Mouse (Mus musculus): Measurements from ENCODE around the gene Zcchc24. TPM values are rescaled to one million over a fixed set of nuclear protein-coding genes. Genes with fewer than 3 reads are reported as not detected.
A peak's percentile ranks its signal among the peaks of the same experiment; 100 is the strongest.

Gene Zcchc24
- polyA plus RNA-seq, 1 experiment from 2014 or later, result 25.1 TPM

GRCm38 (mm10) chr14:25708451-25708850, 60.4 kb downstream of the Zcchc24 start:
- Histone ChIP-seq H3K4me1 (peaks cover 19% of the 10 kb centered on the region), H3K4me2 (replicated peaks) (no peak overlapping the region), H3K27ac (no peak overlapping the region), H3K9ac (no peak overlapping the region), H3K4me3 (no peak overlapping the region), H3K9me3 (replicated peaks) (no peaks in the 10 kb centered on the region), H3K36me3 (no peaks in the 10 kb centered on the region), H3K27me3 (no peaks in the 10 kb centered on the region)
- ATAC-seq (ENCODE audit: low FRiP score), result 0 out of 2 replicates have a peak, but pooled peaks have one; percentile 29
- 75% methylated on average over 4 of the region's 4 CpGs for WGBS

GRCm38 (mm10) chr14:25707691-25708181, 61.1 kb downstream of the Zcchc24 start:
- Histone ChIP-seq H3K27me3 (no peaks in the 10 kb centered on the region), H3K4me1 (peaks cover 19% of the 10 kb centered on the region), H3K9me3 (replicated peaks) (no peaks in the 10 kb centered on the region), H3K9ac (no peak overlapping the region), H3K4me2 (replicated peaks) (no peak overlapping the region), H3K4me3 (no peak overlapping the region), H3K36me3 (no peaks in the 10 kb centered on the region), H3K27ac (no peak overlapping the region)
- 65% methylated on average over 5 of the region's 5 CpGs for WGBS
- no peak for ATAC-seq (ENCODE audit: low FRiP score)

- Histone ChIP-seq H3K4me2 (replicated peaks) (no peak overlapping the region), H3K27me3 (no peaks in the 10 kb centered on the region), H3K36me3 (peaks cover 26% of the 10 kb centered on the region), H3K4me1 (no peaks in the 10 kb centered on the region), H3K9me3 (replicated peaks) (no peaks in the 10 kb centered on the region), H3K4me3 (no peak overlapping the region), H3K27ac (no peak overlapping the region), H3K9ac (no peak overlapping the region)
- no peak for ATAC-seq (ENCODE audit: low FRiP score)
Measured at GRCm38 (mm10) chr14:25701986-25702385, 66.9 kb downstream of the Zcchc24 start.

DNA sequence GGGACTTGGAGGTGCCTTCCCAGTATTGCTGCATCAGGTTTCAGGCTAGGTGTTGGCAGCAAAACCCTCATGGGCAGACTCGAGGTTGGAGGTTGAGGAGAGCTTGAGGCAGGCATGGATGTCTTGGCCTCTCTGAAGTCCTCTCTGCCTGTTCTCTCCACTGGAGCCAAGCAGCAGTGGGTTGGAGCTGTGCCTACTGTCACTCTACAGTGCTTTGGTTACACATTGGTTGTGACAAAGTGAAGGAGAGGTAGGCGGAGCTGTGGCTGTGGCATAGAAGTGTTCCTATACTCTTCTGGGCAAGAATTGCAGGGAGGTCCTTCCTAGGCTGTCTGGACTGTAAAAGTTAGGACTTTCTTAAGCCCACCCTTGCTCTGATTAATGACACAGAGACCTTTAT, 72.5 kb downstream of the Zcchc24 start:
- H3K9me3 ChIP-seq (replicated peaks), result no peaks in the 10 kb centered on the region
- H3K4me3 ChIP-seq, result no peak overlapping the region
- peaks cover 10% of the 10 kb centered on the region for H3K4me1 ChIP-seq
- ATAC-seq (ENCODE audit: low FRiP score), result no peak
- H3K9ac ChIP-seq, result no peak overlapping the region
- no peak overlapping the region for H3K4me2 ChIP-seq (replicated peaks)
- no peak overlapping the region for H3K27ac ChIP-seq
- 80% methylated on average over 2 of the region's 2 CpGs for WGBS
- peaks cover 35% of the 10 kb centered on the region for H3K36me3 ChIP-seq
- no peaks in the 10 kb centered on the region for H3K27me3 ChIP-seq

DNA sequence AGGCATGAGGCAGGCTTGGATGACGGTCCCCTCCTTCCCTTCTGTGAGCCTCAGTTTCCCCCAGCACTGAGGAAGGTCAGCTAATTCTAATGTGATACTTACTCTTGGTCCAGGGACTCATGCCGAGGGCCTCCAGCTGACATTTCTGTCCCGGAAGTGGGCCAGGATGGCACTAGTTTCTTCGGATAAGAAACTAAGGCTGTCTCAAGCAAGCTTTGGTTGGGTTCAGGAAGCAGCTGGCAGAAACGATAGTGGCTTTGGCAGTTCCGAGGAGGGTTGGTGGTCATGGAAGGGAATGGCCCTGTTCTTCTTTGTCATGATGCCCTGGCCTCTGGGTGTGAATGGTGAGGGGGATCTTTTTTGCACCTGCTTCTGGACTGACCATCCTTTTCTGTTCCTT, 73.8 kb downstream of the Zcchc24 start:
- Histone ChIP-seq H3K27ac (no peak overlapping the region), H3K9ac (peak overlapping the region; percentile 74), H3K36me3 (peaks cover 35% of the 10 kb centered on the region), H3K27me3 (no peaks in the 10 kb centered on the region), H3K4me1 (peaks cover 10% of the 10 kb centered on the region), H3K9me3 (replicated peaks) (no peaks in the 10 kb centered on the region), H3K4me2 (replicated peaks) (peak overlapping the region; percentile 94), H3K4me3 (peak overlapping the region; percentile 66)
- no peak for ATAC-seq (ENCODE audit: low FRiP score)
- 82% methylated on average over 6 of the region's 6 CpGs for WGBS

DNA sequence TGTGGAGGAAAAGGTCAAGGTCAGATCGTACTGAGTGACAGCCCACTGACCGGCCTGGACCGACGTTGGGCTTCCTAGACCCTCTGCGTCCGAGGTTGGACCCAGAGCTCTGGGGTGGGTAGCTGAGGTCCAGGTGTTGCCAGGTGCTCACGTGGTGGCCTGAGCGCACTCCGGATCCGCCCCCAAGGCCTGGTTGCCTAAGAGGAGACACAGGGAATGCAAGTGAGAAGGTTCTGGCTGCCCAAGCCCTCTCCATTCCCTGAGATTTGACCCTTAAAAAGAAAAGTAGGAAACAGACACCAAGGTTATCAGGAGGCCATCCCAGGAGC, 74.3 kb downstream of the Zcchc24 start:
- peaks cover 30% of the 10 kb centered on the region for H3K36me3 ChIP-seq
- under 1% methylated on average over 10 of the region's 10 CpGs for WGBS
- peak overlapping the region; percentile 74 for H3K9ac ChIP-seq
- H3K27me3 ChIP-seq, result no peaks in the 10 kb centered on the region
- H3K4me2 ChIP-seq (replicated peaks), result peak overlapping the region; percentile 94
- peak; percentile 51 for ATAC-seq (ENCODE audit: low FRiP score)
- peak overlapping the region; percentile 66 for H3K4me3 ChIP-seq
- H3K9me3 ChIP-seq (replicated peaks), result no peaks in the 10 kb centered on the region
- H3K4me1 ChIP-seq, result peaks cover 10% of the 10 kb centered on the region
- no peak overlapping the region for H3K27ac ChIP-seq

DNA sequence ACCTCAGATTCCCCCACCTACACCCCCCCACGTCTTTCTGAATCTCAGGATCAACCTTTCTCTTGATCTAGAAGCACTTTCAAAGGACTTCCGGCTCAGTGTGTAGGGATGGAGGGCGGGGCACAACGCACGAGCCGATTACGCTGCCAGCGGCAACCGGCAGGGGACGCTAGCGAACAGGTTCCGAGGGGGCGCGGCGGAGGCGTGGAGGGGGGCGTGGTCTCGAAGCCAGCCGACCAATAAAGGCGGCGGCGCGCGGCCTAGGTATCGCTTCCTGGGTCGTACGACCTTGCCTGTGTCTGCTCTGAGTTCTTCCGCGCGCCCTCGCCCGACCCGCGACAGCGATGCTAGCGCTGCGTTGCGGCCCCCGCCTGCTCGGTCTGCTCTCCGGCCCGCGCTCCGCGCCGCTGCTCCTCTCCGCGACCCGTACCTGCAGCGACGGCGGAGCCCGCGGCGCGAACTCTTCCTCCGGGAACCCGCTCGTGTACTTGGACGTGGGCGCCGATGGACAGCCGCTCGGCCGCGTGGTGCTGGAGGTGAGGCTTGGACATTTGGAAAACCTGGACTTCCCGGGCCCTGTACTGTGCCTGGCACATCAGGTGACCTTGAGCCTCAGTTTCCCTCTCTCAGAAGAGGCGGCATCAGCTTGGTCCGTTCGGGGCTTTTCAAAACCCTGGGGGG, 74.8 kb downstream of the Zcchc24 start, which contains the start of gene Ppif:
Ppif (plus strand) TSS at position 267 of the 681 bp plus-strand sequence.
- Histone ChIP-seq H3K36me3 (peaks cover 25% of the 10 kb centered on the region), H3K4me2 (replicated peaks) (peak within 1 kb of the TSS; percentile 94), H3K9ac (peak within 1 kb of the TSS; percentile 74), H3K27me3 (no peaks in the 10 kb centered on the region), H3K9me3 (replicated peaks) (no peaks in the 10 kb centered on the region), H3K4me3 (peak within 1 kb of the TSS; percentile 66), H3K4me1 (peaks cover 10% of the 10 kb centered on the region), H3K27ac (peak within 1 kb of the TSS; percentile 12; the same call in 1 of the 2 replicates)
- ATAC-seq (ENCODE audit: low FRiP score), result peak; percentile 93
- WGBS, result under 1% methylated on average over 70 of the region's 70 CpGs

DNA sequence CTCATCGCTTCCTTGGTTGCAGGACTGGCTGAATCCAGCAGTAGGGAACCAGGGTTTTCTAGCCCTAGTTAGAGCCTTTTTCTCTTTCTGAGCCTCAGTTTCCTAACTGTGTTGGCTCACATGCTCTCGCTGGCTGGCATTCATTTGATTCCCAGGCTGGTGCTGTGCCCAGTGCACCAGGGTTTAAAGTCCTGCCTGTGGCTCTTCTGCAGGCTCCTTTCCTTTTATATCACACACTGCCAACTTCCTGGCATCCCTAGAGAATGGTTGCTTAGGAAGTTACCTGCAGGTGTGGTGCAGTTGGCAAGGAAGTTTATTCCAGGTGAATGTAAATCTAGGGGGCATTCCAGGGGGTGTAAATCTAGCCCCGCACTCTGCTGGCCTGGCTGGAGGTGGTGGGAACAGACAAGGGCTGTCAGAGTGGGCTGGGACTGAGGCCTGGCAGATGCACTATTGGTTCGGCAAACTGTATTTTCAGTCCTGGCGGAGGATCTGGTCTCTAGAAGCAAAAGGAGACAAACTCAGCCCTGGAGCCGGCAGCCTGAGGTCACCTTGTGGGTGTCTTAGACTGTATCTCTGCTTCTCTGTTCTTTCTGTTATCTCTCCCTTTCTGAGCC, 75.5 kb downstream of the Zcchc24 start:
- Histone ChIP-seq H3K27me3 (no peaks in the 10 kb centered on the region), H3K4me1 (peaks cover 10% of the 10 kb centered on the region), H3K27ac (no peak overlapping the region), H3K4me2 (replicated peaks) (peak overlapping the region; percentile 94), H3K4me3 (peak overlapping the region; percentile 66), H3K9me3 (replicated peaks) (no peaks in the 10 kb centered on the region), H3K36me3 (peaks cover 18% of the 10 kb centered on the region), H3K9ac (0 out of 2 replicates have a peak overlapping the region, but pooled peaks have one; percentile 74)
- ATAC-seq (ENCODE audit: low FRiP score), result peak; percentile 39
- 75% methylated on average over 6 of the region's 6 CpGs for WGBS

DNA sequence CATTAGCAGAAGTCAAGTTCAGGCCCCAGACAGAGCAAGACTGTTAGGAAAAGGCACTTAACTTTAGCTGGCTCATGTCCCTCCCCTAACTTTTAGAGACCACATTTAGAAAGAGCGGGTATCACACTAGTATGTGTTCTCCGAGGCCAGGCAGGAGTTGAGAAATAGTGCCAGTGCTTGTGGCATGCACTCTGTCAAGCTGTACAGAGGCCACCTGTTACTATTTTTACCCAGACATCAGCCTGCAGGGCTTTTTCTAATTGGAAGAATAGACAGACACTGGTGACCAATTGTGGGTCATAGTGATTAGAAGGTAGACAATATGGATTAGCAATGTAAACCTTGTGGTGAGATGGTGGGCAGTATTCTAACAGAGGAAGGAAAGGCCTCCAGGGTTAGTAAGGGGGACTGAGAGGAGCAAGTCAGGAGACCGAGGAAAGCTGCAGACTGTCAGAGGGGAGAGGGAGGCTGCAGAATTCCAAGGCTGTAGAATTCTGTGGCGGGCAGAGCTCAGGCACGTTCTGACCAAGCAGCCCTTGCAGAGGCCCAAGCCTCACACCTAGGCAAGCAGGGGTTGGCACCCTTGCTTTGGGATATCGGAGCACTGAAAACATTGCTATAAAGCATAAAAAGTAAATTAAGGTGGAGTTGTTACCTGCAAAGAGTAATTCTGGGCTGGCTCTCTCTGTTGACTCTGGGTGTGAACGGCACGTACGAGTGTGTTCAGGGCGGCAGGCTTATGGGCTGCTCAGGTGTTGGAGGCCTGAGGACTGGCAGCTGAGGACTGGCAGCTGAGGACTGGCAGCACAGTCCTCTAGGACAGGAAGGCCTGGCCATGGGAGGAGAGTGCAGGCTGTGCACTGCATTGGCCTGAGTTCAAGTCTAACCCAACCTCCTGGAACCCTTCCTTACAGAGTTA, 81.6 kb downstream of the Zcchc24 start:
- no peak overlapping the region for H3K27ac ChIP-seq
- no peaks in the 10 kb centered on the region for H3K9me3 ChIP-seq (replicated peaks)
- no peak overlapping the region for H3K4me3 ChIP-seq
- WGBS, result 85% methylated on average over 10 of the region's 10 CpGs
- H3K9ac ChIP-seq, result no peak overlapping the region
- H3K27me3 ChIP-seq, result no peaks in the 10 kb centered on the region
- no peak for ATAC-seq (ENCODE audit: low FRiP score)
- no peak overlapping the region for H3K4me2 ChIP-seq (replicated peaks)
- H3K36me3 ChIP-seq, result no peaks in the 10 kb centered on the region
- H3K4me1 ChIP-seq, result no peaks in the 10 kb centered on the region

- no peak overlapping the region for H3K9ac ChIP-seq
- no peaks in the 10 kb centered on the region for H3K4me1 ChIP-seq
- no peak overlapping the region for H3K4me2 ChIP-seq (replicated peaks)
- no peak overlapping the region for H3K4me3 ChIP-seq
- H3K27ac ChIP-seq, result no peak overlapping the region
- no peaks in the 10 kb centered on the region for H3K27me3 ChIP-seq
- no peaks in the 10 kb centered on the region for H3K36me3 ChIP-seq
- no peaks in the 10 kb centered on the region for H3K9me3 ChIP-seq (replicated peaks)
- ATAC-seq (ENCODE audit: low FRiP score), result no peak
- WGBS, result 80% methylated on average over 7 of the region's 7 CpGs
Measured at GRCm38 (mm10) chr14:25686216-25686945, 82.5 kb downstream of the Zcchc24 start.

GRCm38 (mm10) chr14:25682020-25682419, 86.8 kb downstream of the Zcchc24 start:
- no peaks in the 10 kb centered on the region for H3K4me1 ChIP-seq
- no peaks in the 10 kb centered on the region for H3K9me3 ChIP-seq (replicated peaks)
- no peaks in the 10 kb centered on the region for H3K36me3 ChIP-seq
- no peak overlapping the region for H3K27ac ChIP-seq
- H3K9ac ChIP-seq, result no peak overlapping the region
- ATAC-seq (ENCODE audit: low FRiP score), result no peak
- no peak overlapping the region for H3K4me3 ChIP-seq
- no peaks in the 10 kb centered on the region for H3K27me3 ChIP-seq
- H3K4me2 ChIP-seq (replicated peaks), result no peak overlapping the region
- 85% methylated on average over 6 of the region's 6 CpGs for WGBS

Data from hindbrain, embryonic 12.5 days (tissue).